Comparison of ENCODE assay signal across 8 mouse cellular contexts in the genomic region with DNA sequence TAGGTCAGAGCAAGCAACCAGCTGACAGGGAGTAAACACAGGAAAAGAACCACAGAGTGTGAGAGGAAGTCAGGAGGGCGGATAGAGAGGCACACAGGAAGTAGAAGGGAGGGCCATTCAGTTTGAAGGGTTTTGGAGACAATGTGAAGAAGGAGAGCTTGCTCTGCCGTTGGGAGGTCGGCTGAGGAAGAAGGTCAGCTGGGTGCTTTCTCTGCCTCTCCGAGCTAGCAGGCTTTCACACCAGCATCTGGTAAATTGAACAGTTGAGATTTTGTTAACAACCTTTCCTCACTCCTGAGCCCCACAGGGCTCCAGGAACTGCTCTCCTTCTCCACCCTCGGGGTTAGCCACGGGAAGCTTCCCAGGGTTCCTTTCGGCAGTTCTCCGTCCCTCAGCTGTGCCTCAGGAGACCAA.
DNase-seq lines count a peak whose midpoint lies in the region; ATAC-seq and TF ChIP-seq lines count a peak whose summit lies in the region.

No protein-coding gene starts in this region.

- H3K9ac ChIP-seq in liver, postnatal 0 days (replicated peaks): peak overlapping the region; percentile 23
- H3K9ac ChIP-seq in stomach, embryonic 15.5 days: no peak overlapping the region
- no peak overlapping the region for H3K9ac ChIP-seq in forebrain, embryonic 13.5 days
- no peak overlapping the region for H3K9ac ChIP-seq in forebrain, embryonic 16.5 days (replicated peaks; ENCODE audit: low read depth, low read length)

- peak overlapping the region; percentile 56 for H3K4me2 ChIP-seq in liver, postnatal 0 days (ENCODE audit: low read depth, low read length)
- peak overlapping the region; percentile 23 for H3K4me2 ChIP-seq in stomach, embryonic 15.5 days
- H3K4me2 ChIP-seq in forebrain, embryonic 13.5 days: no peak overlapping the region
- no peak overlapping the region for H3K4me2 ChIP-seq in forebrain, embryonic 16.5 days (ENCODE audit: low read length)

- DNase-seq in ES-CJ7 (ENCODE audit: low read depth, low spot score): peak; percentile 29
- DNase-seq in c-Kit-positive CD71-positive TER-119-positive erythroid progenitor cells, embryonic 14.5 days (ENCODE audit: low spot score): peak; percentile 30
- peak; percentile 77 for DNase-seq in induced T-regulatory cell, adult 2 months (ENCODE audit: low read depth)
- peak; percentile 33 for DNase-seq in liver, postnatal 0 days
- DNase-seq in ovary, postnatal 14 days (ENCODE audit: low spot score): no peak

- no peaks in the 10 kb centered on the region for H3K27me3 ChIP-seq in liver, postnatal 0 days (ENCODE audit: insufficient read depth, low read length)
- H3K27me3 ChIP-seq in stomach, embryonic 15.5 days (replicated peaks): no peaks in the 10 kb centered on the region
- H3K27me3 ChIP-seq in forebrain, embryonic 13.5 days: no peaks in the 10 kb centered on the region
- no peaks in the 10 kb centered on the region for H3K27me3 ChIP-seq in forebrain, embryonic 16.5 days (replicated peaks; ENCODE audit: control insufficient read depth, insufficient read depth, low read length)

- H3K4me3 ChIP-seq in liver, postnatal 0 days (ENCODE audit: low read depth, low read length): peak overlapping the region; percentile 35
- peak overlapping the region; percentile 30 for H3K4me3 ChIP-seq in stomach, embryonic 15.5 days (replicated peaks)
- H3K4me3 ChIP-seq in forebrain, embryonic 13.5 days: no peak overlapping the region
- H3K4me3 ChIP-seq in forebrain, embryonic 16.5 days (replicated peaks; ENCODE audit: low read length): no peak overlapping the region

- H3K27ac ChIP-seq in liver, postnatal 0 days (ENCODE audit: low read depth): 0 out of 2 replicates have a peak overlapping the region, but pooled peaks have one; percentile 35
- no peak overlapping the region for H3K27ac ChIP-seq in stomach, embryonic 15.5 days
- H3K27ac ChIP-seq in forebrain, embryonic 13.5 days: no peak overlapping the region
- H3K27ac ChIP-seq in forebrain, embryonic 16.5 days (ENCODE audit: low read length): no peak overlapping the region

- TF ChIP-seq EP300 in liver, postnatal 0 days (IDR thresholded peaks at IDR 0.05; ENCODE audit: low read depth): no peak

- 23% methylated on average over 8 of the region's 8 CpGs for WGBS in liver, postnatal 0 days (ENCODE audit: insufficient replicate concordance)
- WGBS in stomach, embryonic 15.5 days: 52% methylated on average over 8 of the region's 8 CpGs
- 76% methylated on average over 8 of the region's 8 CpGs for WGBS in forebrain, embryonic 13.5 days
- 75% methylated on average over 8 of the region's 8 CpGs for WGBS in forebrain, embryonic 16.5 days

- ATAC-seq in liver, postnatal 0 days: peak; percentile 54; the same call in 1 of the 2 replicates
- no peak for ATAC-seq in stomach, embryonic 15.5 days (ENCODE audit: insufficient read depth, low FRiP score, low read depth)
- no peak for ATAC-seq in forebrain, embryonic 13.5 days
- ATAC-seq in forebrain, embryonic 16.5 days: no peak

- no peaks in the 10 kb centered on the region for H3K4me1 ChIP-seq in liver, postnatal 0 days (ENCODE audit: insufficient read depth)
- H3K4me1 ChIP-seq in stomach, embryonic 15.5 days: no peaks in the 10 kb centered on the region
- H3K4me1 ChIP-seq in forebrain, embryonic 13.5 days: no peaks in the 10 kb centered on the region
- H3K4me1 ChIP-seq in forebrain, embryonic 16.5 days (replicated peaks; ENCODE audit: control insufficient read depth, insufficient read depth, low read length): no peaks in the 10 kb centered on the region

- H3K9me3 ChIP-seq in liver, postnatal 0 days (ENCODE audit: low read length): no peaks in the 10 kb centered on the region
- H3K9me3 ChIP-seq in stomach, embryonic 15.5 days: no peaks in the 10 kb centered on the region
- no peaks in the 10 kb centered on the region for H3K9me3 ChIP-seq in forebrain, embryonic 13.5 days (replicated peaks)
- no peaks in the 10 kb centered on the region for H3K9me3 ChIP-seq in forebrain, embryonic 16.5 days (ENCODE audit: control insufficient read depth, low read length)

- H3K36me3 ChIP-seq in liver, postnatal 0 days (replicated peaks; ENCODE audit: insufficient read depth, low read length): no peaks in the 10 kb centered on the region
- no peaks in the 10 kb centered on the region for H3K36me3 ChIP-seq in stomach, embryonic 15.5 days
- no peaks in the 10 kb centered on the region for H3K36me3 ChIP-seq in forebrain, embryonic 13.5 days (ENCODE audit: poor library complexity, severe bottlenecking)
- no peaks in the 10 kb centered on the region for H3K36me3 ChIP-seq in forebrain, embryonic 16.5 days (ENCODE audit: control insufficient read depth, insufficient read depth)

- TF ChIP-seq CTCF in liver, postnatal 0 days (IDR thresholded peaks at IDR 0.05; ENCODE audit: low read depth): no peak

Comparison
In these comparisons a context has a peak if more than half of its experiments do, and no peak if none do; other contexts are left out.
1. H3K4me2 ChIP-seq: peak in liver, postnatal 0 days (single experiment) and stomach, embryonic 15.5 days (single experiment); none in forebrain, embryonic 13.5 days (single experiment) and forebrain, embryonic 16.5 days (single experiment).
2. H3K4me3 ChIP-seq: peak in liver, postnatal 0 days (single experiment) and stomach, embryonic 15.5 days (single experiment); none in forebrain, embryonic 13.5 days (single experiment) and forebrain, embryonic 16.5 days (single experiment).